Mouse (Mus musculus) frontal cortex, adult 2 months (tissue): ENCODE data around the gene Rpl13. TPM values are rescaled to one million over a fixed set of nuclear protein-coding genes. Genes with fewer than 3 reads are reported as not detected.

Experiments
- DNase-seq, 2 experiments: peaks; one replicate each; pipeline ENCODE4 v3.0.0; 2022; ENCODE audit warnings: low spot score in 1 of 2; ENCODE audit errors: extremely low spot score in 1 of 2
- polyA plus RNA-seq: library from polyadenylated mRNA; depleted of rRNA; stranded (reverse); fragments of >200 nt; gene quantifications from 2 replicates; pipeline ENCODE4 v1.2.3, GENCODE M21; 2012

Rpl13 gene
- polyA plus RNA-seq, 1 experiment: 1,106 TPM

DNA sequence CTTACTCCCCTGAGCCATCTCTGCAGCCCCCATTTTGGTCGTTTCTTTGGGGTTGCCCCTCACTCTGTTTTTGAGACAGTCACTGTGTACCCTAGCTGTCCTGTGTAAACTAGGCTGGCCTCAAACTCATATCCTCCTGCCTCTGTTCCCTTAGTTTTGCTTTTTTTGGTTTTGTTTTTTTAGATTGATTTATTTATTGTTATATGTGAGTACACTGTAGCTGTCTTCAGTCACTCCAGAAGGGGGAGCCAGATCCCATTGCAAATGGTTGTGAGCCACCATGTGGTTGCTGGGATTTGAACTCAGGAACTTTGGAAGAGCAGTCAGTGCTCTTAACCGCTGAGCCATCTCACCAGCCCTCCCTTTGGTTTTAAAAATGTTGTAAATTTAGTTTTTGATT, 4.4 kb downstream of the Rpl13 start:
- DNase-seq: no peak

- no peak for DNase-seq
These were observed 5.9 kb downstream of the Rpl13 start for GRCm38 (mm10) chr8:123108010-123108409.

DNA sequence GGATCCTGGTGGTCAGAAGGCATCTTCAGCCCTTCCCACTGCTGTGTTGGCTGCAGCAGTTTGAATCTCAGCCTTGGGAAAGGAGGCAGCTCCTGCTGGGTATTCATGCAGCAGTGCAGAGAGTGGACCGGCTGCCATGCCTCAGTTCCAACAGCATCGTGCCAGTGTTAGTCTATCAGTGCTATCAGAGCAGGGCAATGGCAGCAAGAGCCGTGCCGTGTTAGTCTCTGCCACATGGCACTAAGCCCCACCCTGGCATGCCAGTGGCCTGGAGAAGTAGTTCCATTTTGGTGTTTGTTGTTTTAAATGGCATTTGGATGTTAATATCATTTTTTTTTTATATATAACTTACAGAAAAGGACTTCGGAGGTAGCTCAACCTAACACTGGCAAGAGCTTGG, 6.8 kb downstream of the Rpl13 start:
- DNase-seq: no peak

DNA sequence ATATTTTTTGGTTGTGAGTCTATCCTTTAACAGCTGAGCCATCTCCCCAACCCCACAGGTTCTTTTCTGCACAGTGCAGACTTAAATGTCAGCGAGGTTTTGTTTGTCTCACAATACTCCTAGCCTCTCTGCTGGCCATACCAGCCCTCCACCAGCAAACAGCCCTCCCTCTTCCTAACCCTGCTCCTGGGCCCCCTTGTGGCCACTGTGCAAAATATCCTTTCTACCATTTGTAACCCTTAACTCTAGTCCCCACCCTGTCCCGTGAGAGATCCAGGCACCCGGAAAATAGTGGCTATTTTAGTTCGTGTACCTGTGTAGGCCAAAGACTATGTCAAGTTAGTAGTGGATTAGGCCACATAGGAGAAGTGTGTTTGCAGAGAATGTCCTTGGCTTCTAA, 8.5 kb downstream of the Rpl13 start:
- DNase-seq: no peak

DNA sequence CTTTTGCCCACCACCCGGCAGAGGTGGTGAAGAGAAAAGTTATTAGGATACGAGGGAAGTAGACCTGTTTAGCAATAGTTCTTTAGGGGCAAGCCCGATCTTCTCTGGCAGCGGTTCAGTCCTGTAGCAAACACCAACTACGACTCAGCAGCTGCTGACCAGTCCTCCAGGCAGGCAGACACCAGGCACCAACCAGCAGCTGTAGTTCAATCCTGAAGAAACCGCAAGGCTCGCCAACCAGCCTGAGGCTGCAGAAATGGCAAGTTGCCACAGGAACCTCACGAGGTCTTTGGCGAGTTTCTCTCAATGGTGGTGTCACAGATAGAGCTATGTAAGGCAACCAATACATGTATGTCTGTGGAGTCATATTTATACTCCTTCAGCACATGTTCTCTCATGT, 10.7 kb downstream of the Rpl13 start:
- DNase-seq: no peak

- DNase-seq: no peak
These were observed 11.8 kb downstream of the Rpl13 start for GRCm38 (mm10) chr8:123113908-123114469.

- no peak for DNase-seq
These were observed 12.5 kb downstream of the Rpl13 start for GRCm38 (mm10) chr8:123114644-123115043.

DNA sequence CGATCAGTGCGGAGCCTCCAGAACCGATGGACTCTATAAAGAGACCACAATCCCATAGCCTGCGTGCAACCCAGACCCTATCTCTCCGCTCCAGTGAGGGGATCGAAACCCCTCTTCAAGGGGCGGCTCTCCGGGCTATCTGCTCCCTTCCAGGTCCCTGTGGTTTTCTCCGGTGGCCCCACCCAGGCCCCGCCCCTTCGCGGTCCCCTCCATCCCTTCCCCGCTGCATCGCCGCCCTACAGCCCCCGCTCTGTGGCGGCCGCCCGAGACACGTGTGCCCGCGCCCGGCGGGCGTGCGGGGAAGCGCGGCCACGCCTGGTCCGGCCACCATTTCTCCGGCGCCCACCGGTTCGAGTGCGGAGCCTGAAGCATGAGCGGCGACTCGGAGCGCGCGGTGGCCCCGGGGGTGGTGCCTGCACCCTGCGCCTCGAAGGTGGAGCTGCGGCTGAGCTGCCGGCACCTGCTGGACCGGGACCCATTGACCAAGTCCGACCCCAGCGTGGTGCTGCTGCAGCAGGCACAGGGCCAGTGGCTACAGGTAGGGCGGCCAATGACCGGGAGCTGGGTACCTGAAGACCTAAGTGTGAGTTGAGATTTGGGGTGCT, 15.1 kb downstream of the Rpl13 start, which contains the start of gene Cpne7:
Cpne7 (plus strand) TSS at position 248 of the 605 bp plus-strand sequence.
- no peak for DNase-seq

GRCm38 (mm10) chr8:123117744-123118143, 15.6 kb downstream of the Rpl13 start:
- DNase-seq: no peak

DNA sequence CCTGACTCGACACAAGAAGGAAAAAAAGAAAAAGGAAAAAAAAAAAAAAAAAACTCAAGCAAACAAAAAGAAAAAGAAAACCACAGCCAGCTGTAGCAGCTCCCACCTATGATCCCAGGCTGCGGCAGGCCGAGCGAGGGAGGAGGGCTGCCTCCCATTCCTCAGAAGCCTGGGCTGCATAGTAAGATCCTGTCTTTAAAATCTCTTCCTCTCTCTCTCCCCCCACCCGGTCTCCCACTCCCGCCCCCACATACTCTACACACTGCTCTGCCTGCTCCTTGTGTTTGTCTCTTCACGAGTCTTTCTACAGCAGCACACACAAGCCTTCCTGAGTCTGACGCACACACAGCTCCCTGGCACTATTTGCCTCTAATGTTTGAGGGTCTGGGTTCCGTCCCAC, 19.9 kb downstream of the Rpl13 start:
- peak in 1 of 2 experiments; percentile 36 for DNase-seq

DNA sequence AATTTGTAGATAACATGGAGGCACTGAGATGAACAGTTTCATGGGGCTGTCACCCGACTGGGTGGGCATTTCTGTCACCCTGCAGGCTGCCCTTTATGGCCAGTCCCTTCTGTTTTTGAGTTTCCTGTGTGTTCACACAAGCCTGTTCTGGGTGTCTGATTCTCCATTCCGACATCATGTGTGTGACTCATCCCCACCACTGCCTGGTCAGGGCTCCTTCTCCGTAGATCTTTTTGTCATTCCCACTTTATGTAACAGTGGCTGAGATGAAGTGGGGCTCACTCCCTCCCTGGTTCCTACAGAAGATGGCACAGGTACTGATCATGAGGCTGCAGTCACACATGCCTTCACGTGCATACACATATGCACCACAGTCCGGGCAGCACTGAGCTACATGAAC, 20.5 kb downstream of the Rpl13 start:
- peak in 1 of 2 experiments; percentile 32 for DNase-seq

GRCm38 (mm10) chr8:123126193-123126816, 24.2 kb downstream of the Rpl13 start:
- DNase-seq: no peak

DNA sequence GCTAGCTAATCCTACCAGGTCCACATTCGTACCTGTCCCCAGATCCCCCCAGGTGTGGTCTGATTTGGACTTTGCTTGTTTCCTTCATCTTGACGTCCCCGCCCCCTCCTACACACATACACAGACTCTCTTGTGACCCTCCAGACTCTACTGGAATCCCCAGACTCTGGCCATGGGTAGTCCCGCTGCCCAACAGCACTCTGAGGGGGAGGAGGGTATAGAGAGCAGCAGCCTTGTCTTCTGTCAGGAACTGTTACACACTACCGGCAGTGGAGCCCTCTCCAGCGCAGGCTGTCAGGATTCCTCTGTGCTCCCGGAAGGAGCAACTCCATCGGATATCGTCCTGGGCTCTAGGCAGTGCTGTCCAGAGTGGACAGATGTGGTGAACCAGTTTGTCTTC, 28.9 kb downstream of the Rpl13 start:
- DNase-seq: no peak

- no peak for DNase-seq
These were observed 30.8 kb downstream of the Rpl13 start for GRCm38 (mm10) chr8:123132953-123133352.

DNA sequence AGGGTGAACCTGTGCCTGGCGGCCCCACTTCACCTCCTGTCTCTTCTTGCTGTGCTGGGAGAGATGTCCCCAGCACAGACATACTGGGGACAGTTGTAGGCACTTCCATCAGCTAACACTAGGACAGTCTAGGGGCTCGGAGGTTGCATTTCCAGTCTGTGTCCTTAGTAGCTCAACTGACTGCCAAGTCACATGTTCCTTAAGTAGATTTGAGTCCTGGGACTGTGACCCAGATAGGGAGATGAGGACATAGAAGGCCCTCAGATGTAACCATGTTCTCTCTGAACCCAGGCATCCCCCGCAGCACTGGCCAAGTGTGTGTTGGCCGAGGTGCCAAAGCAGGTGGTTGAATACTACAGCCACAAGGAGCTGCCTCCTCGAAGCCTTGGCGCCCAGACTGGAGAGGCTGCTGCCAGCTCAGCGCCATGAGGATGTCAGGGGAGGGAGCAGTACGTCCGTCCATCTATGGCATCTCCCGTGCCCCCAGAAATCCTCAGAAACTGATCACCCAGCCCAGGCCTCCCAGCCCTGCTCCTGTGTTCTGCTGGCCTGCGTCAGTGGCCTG, 32.1 kb downstream of the Rpl13 start:
- DNase-seq: no peak

DNA sequence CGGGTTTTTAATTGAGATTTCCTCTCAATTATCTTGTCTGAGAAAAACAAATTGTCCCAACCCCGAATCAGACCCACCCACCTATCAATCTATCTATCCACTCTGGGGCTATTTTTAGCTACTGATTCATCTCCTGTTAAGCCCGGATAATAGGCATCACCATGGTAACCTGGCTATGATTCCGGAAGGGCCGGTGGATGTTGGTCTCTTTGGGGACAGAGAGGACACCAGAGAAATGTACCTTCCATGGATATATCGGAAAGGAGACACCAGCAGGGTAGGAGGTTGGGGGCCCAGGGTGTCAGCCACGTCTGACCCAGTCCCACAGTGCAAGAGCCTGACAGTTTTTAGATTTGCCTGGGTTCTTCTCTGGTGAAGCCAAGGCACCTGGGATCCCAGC, 33.3 kb downstream of the Rpl13 start:
- peak in 1 of 2 experiments; percentile 42 for DNase-seq

DNA sequence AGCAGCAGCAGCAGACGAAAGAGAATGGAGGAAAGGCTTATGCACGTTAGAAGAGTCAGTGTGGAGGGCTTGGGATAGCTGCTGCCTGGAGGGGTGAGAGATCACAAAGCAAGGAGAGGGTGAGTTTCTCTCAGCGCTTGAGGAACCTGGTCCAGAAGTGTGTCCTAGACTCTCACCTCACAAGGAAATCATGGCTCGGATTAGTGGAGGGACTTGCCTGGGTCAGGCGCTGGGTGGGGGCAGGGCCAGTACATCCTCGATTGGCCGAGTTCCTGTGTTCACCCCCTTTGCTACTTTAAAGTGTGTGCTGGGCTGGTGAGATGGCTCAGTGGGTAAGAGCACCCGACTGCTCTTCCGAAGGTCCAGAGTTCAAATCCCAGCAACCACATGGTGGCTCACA, 33.7 kb downstream of the Rpl13 start:
- DNase-seq: no peak

GRCm38 (mm10) chr8:123136287-123136686, 34.1 kb downstream of the Rpl13 start:
- no peak for DNase-seq

GRCm38 (mm10) chr8:123137645-123138077, 35.5 kb downstream of the Rpl13 start:
- peak; percentile 45 to 74 for DNase-seq

- DNase-seq: no peak
These were observed 36.6 kb downstream of the Rpl13 start for GRCm38 (mm10) chr8:123138741-123139140.

- peak; percentile 48 to 89 for DNase-seq
These were observed 39.8 kb downstream of the Rpl13 start for GRCm38 (mm10) chr8:123141741-123142462.
